Mouse (Mus musculus) gastrocnemius, postnatal 25 days (tissue): ENCODE measurements around the gene Astl. TPM values are rescaled to one million over a fixed set of nuclear protein-coding genes. Genes with fewer than 3 reads are reported as not detected.
"Not testable (repeated sequence)": the region's sequence is repeated elsewhere in the genome, so short reads cannot be mapped to it uniquely, and the experiment has no call there.

Experiments used
- DNase-seq: peaks from one replicate; pipeline ENCODE4 v3.0.0; 2022
- long read RNA-seq, 2 experiments: library from polyadenylated mRNA; stranded (forward); transcript quantifications; one replicate each; pipeline ENCODE4 v2.0.0; 2021
- total RNA-seq, 2 experiments: library from RNA; stranded (reverse); gene quantifications; 1 replicate in 1 of 2; 2 replicates in 1 of 2; pipeline ENCODE4 v1.2.3; 2021

Astl gene
- total RNA-seq, result not detected
- long read RNA-seq, experiment 1, result 0 reads
- long read RNA-seq, experiment 2, result 0 reads

DNA sequence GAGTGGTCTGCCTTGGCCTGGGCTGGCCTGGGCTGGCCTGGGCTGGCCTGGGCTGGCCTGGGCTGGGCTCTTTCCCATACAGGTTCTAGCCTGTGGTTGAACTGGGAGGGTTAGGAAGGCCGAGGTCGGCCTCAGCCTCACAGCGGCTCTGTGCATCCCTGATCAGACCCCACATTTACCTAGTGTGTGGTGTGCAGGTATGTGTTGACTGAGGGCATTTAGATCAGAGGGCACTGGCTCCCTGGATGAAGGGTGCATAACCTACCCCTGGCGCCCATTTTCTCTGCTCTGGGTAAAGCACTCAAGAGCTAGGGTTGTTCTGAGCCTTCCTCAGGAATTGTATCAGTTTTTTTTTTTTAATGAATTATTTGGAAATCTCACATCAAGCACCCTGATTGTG lies at the start of gene Astl:
TSS of gene Astl (plus strand) at position 224 of the 400 bp plus-strand sequence.
- no peak for DNase-seq

GRCm38 (mm10) chr2:127292250-127292649 lies 46.2 kb upstream of the Astl start:
- DNase-seq, result no peak

GRCm38 (mm10) chr2:127297001-127297805 lies 41.2 kb upstream of the Astl start:
- DNase-seq, result peak; percentile 64

DNA sequence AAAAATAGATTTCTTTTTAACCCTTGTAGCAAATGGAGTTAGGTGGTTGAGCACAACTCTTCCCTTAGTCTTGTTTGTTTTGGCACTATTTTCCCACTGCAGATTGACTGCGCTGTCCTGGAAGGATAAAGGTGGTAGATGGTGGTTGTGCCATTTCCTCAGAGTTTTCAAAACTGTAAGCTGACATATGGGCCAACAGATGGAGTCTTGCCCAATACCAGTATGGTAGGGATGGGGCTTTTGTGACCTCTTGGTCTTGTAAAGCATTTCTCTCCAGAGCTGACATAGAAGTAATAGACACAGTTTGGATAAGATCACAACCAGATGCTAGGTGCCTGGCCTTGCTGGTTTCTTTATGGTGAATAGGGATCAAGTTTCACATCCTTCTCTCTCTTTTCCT lies 40.4 kb upstream of the Astl start:
- DNase-seq, result no peak

- no peak for DNase-seq
These were observed 37.7 kb upstream of the Astl start for GRCm38 (mm10) chr2:127300701-127301100.

GRCm38 (mm10) chr2:127301883-127302282 lies 36.6 kb upstream of the Astl start:
- no peak for DNase-seq

GRCm38 (mm10) chr2:127304192-127304591 lies 34.2 kb upstream of the Astl start:
- not testable (repeated sequence) for DNase-seq

DNA sequence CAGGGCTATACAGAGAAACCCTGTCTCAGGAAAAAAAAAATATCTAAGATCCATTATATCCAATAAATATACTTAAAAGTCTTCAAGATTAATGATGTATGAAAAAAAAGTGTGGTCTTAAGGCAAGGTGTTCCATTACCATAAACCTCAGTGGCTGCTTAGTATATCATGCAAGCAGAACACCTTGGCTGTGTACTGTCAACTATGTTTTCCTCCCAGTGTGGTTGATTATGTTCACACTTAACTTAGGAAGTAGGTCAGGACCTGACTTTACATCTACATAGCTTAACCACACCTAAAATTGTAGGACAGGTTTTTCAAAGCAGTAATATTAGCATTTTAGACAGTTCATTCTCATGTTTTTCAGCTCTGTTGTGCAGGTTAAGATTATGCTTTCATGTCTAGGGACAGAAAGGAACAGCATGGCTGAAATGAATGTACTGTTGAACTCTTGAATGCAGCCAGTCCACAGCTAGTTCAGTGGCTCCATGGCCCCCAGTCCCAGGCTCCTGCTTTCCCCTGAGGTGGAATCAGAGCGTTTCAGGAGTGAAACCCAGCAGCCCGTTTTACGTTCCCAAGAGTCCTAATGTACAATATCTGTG lies 33.7 kb upstream of the Astl start:
- no peak for DNase-seq

DNA sequence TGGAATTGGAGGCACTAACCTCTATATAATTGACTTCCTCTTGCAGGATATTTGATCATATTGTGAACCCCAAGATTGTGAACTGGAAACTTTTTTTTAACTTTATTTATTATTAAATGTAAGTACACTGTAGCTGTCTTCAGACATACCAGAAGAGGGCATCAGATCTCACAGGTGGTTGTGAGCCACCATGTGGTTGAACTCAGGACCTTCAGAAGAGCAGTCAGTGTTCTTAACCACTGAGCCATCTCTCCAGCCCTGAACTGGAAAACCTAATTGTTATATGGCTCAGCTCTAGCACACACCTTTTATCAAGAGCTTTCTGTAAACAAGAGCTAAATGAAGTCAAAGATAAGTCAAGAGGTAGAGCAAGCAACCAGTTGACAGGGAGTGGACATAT lies 32.3 kb upstream of the Astl start:
- DNase-seq, result no peak

GRCm38 (mm10) chr2:127307179-127307578 lies 31.3 kb upstream of the Astl start:
- DNase-seq, result no peak

DNA sequence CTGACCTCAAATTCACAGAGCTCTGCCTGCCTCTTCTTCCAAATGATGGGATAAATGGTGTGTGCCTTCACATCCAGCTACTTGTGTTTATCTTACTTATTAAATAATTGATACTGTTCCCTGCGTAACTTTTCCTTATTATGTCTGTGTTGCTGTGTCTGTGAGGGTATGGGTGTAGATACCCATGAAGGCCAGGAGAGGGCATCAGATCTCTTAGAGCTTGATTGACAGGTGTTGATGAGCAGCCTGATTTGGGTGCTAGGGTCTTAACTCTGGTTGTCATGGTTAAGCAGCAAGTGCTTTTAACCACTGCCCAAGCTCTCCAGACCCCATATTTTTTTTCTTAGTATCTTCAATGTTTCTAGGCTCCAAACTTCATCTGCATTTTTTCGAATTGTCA lies 29.8 kb upstream of the Astl start:
- no peak for DNase-seq

DNA sequence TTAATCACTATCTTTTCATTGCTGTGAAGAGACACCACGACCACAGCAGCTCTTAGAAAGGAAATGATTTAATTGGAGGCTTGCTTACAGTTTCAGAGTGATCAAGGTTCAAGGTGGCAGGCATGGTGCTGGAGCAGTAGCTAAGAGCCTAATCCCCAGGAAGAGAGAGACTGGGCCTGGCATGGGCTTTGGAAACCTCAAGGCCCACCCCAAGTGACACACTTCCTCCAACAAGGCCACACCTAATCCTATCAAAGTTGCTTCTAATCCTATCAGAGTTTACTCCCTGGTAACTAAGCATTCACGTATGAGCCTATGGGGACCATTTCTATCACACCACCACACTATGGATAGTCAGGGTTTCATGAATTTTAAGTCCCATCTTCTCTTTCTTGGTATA lies 28.2 kb upstream of the Astl start:
- DNase-seq, result no peak

DNA sequence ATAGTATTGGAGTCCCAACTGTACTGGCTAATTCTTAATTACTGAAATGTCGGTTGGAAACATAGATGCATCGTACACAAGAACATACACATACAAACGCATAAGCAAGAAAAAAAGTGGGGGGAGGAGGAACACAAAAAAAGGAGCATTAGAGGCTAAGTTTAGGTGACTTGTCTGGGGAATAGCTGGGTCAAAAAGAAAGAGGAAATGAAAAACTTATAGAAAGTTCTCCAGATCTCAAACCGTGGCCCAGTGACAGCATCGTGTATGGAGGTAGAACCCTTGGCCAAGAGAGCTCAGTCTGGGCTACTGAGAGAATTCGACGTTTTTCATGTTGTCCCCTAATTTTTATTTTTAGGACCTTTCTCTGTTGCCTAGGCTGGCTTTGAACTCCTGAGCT lies 27.8 kb upstream of the Astl start:
- DNase-seq, result no peak

- DNase-seq, result no peak
These were observed 27.2 kb upstream of the Astl start for GRCm38 (mm10) chr2:127311193-127311592.

DNA sequence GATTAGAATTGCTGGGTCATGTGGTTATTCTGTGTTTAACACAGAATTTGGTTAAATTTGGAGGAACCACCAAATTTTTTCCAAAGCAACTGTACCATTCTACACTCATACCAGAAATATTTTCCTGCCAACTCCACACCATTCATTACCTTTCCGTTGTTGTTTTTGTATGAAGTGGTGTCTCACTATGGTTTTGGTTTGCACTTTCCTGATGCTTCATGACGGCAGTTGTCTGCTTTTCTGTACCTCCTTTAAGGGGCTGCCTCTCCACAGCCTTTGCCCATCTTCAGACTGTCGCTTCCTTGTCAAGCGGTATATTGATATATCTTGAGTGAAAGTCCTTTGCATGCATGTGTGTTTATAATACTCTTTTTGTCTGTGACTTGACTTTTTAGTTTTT lies 25.6 kb upstream of the Astl start:
- no peak for DNase-seq

DNA sequence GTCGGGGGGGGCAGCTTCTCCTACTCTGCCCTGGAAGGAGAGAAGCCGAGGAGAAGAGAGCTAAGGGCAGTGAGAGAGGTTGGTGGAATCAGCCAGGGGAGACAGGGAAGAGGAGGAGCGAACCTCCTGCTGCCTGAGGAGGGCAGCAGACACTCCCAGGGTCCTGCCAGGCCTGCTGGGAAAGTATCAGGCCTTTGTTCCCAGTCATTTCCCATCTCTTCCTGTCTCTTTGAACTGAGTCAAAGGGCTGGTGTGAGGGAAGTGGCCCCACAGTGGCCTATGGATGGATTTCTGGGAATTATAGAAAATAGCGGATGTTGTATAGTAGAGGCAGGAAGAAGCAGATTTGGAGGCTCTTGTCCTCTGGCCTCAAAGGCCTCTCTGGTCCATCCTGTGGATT lies 24.6 kb upstream of the Astl start:
- DNase-seq, result no peak

GRCm38 (mm10) chr2:127314467-127315154 lies 23.8 kb upstream of the Astl start:
- no peak for DNase-seq

- no peak for DNase-seq
These were observed 23.3 kb upstream of the Astl start for GRCm38 (mm10) chr2:127315155-127315470.

DNA sequence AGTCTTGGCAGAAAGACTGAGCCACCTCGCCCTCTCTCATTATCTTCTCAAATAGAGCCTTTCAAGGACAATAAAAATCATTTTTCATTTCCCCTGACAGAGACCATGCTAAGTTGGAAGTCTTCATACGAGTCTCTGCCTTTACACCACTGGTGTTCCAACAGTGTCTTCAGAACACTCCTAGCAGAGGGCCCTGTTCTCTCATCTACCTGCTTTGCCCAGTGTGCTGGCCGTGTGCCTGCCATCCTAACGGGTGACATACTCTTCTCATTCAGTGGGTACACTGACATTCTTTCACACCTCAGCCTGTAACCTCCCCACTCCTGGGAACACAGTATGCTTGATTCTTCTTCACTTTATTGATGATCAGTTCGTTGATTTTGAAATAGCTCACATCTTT lies 22.0 kb upstream of the Astl start:
- DNase-seq, result no peak

DNA sequence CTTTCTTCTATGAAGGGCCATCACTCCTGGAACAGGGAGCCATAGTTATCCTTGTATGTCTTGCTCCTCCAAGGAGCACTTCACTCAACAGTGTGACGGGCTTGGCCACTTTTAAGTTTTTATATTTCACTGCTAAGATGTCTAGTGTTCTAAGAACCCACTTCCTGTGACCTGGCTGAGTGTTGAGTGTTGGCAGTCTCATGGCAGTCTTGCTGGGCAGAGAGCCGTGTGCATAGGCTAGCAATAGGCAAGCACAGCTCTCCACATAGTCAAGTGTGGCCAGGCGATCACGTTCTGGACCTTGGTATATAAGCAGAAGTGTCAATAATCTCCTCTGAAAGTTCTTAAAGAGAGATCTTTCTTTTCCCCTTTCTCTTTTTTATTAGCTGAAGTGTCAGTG lies 20.3 kb upstream of the Astl start:
- no peak for DNase-seq

DNA sequence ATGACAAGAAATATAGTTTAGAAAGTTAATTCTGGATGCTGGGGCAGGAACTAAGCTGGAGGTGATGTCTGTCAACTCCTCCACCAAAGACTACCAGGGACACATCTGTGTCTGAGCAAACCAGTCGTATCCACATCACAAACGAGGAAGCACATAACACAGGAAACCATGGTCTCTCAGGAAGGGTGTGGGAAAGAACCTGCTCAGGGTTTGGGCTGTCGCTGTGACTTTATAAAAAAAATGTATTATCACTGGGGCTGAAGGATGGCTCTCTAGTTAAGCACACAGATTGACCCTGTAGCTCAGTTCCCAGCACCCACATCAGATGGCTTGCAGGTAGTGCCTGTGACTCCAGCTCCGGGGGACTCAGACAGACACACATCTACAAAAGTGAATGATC lies 19.4 kb upstream of the Astl start:
- DNase-seq, result no peak

DNA sequence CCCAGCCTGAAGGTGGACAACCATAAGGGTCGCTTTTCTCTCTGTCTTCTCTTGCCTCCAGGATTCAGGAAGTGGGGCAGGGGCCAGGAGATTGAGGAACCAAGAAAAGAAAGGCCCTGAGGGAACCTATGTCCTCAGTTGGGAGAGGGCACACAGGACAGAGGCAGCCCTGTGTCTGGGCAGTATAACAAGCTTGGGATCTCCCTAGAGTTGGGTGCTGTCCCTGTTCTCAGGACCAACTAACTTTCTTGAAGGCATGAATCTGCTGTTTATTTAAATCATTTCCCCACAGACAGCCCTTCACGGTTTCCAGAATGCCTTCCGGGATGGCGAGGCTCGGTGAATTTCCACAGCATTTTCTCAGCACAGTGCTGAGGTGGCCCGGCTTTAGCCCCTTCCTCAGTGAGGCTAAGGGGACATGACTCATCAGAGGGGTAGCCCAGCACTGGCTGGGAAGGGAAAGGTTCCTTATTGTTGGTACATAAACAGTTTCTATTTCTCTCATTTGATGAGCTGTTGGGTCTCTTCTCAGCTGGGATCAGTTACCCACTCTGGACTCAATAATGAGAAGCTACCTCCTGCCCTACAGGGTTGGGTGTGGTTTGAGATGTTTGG lies 15.7 kb upstream of the Astl start:
- DNase-seq, result no peak

DNA sequence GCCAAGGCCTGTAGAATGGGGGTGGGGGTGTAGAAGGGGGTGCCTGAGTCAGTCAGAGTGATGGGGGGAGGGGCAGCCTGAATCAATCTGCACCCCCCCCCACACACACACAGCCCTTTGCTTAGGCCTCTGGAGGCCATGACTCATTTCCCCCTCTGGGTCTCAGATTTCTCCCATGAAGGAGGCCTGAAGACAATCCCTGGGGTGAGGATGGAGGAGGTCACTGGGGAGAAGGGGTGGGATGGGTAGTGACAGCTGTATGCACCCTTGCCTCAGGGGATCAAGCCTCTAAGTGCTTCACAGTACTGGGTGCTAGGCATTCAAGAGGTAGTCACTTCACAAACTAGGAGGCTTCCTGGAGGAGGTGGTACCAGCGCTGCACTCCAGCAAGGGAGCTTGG lies 14.8 kb upstream of the Astl start:
- no peak for DNase-seq
